Mouse (Mus musculus): ENCODE results near the gene H2-DMb2. TPM values are rescaled to one million over a fixed set of nuclear protein-coding genes. Genes with fewer than 3 reads are reported as not detected.

H2-DMb2 gene
- polyA plus RNA-seq, 1 experiment: 123 TPM

GRCm38 (mm10) chr17:34179913-34180859 is 37.1 kb downstream of the H2-DMb2 start:
- no peak overlapping the region for H3K4me3 ChIP-seq (ENCODE audit: control insufficient read depth, insufficient read depth, low read length)
- H3K27me3 ChIP-seq (ENCODE audit: control insufficient read depth, insufficient read depth, low read length): no peaks in the 10 kb centered on the region
- H3K36me3 ChIP-seq (ENCODE audit: control insufficient read depth, insufficient read depth, low read length): peaks cover 15% of the 10 kb centered on the region
- no peaks in the 10 kb centered on the region for H3K4me1 ChIP-seq (replicated peaks; ENCODE audit: control insufficient read depth, insufficient read depth, low read length)
- no peak for DNase-seq
- TF ChIP-seq CTCF (IDR thresholded peaks at IDR 0.05; ENCODE audit: borderline replicate concordance, control insufficient read depth, extremely low read depth, insufficient read depth, low read length, poor library complexity) (no peak), POLR2A (IDR thresholded peaks at IDR 0.05; ENCODE audit: control insufficient read depth, extremely low read depth, insufficient read depth, low read length, poor library complexity) (no peak)
- 78% methylated on average over 13 of the region's 13 CpGs for WGBS
- H3K27ac ChIP-seq (ENCODE audit: control insufficient read depth, insufficient read depth, low read length): no peak overlapping the region

DNA sequence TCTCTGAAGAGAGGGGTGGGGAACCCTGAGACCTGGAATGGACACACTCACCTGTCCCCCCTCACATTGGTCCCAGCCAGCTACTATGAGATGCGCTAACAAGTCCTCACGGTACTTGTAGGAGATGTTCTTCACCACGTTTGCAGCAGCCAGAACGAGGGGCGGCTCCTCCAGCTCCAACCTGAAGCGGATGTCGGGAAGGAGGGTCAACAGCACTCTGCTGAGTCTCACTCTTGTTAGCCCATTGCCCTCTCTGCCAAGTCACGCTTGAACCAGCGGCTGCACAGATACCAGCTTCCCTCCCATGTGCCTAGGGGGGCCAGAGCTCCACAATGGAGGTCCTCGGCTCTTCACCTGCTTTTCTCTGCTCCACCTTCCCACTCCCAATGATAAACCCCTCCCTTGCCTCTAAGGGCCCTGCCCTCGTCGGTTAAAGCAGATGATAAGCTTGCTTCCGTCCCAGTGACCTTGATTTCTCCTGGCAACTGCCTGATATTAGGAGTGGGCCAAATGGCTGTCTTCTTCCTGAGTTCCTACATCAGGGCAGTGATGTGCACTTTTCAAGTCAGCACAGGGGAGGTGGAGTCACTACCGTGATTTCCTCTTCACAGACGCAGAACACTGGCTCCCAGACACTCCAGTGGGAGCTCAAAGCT is 40.6 kb downstream of the H2-DMb2 start:
- Histone ChIP-seq H3K27me3 (ENCODE audit: control insufficient read depth, insufficient read depth, low read length) (no peaks in the 10 kb centered on the region), H3K36me3 (ENCODE audit: control insufficient read depth, insufficient read depth, low read length) (peaks cover 15% of the 10 kb centered on the region), H3K27ac (ENCODE audit: control insufficient read depth, insufficient read depth, low read length) (no peak overlapping the region), H3K4me3 (ENCODE audit: control insufficient read depth, insufficient read depth, low read length) (no peak overlapping the region), H3K4me1 (replicated peaks; ENCODE audit: control insufficient read depth, insufficient read depth, low read length) (peaks cover 17% of the 10 kb centered on the region)
- no peak for TF ChIP-seq POLR2A (IDR thresholded peaks at IDR 0.05; ENCODE audit: control insufficient read depth, extremely low read depth, insufficient read depth, low read length, poor library complexity)
- TF ChIP-seq CTCF (IDR thresholded peaks at IDR 0.05; ENCODE audit: borderline replicate concordance, control insufficient read depth, extremely low read depth, insufficient read depth, low read length, poor library complexity): no peak
- 96% methylated on average over 15 of the region's 15 CpGs for WGBS
- DNase-seq: no peak

- no peak for DNase-seq
- no peak overlapping the region; the same call in 1 of the 2 replicates for H3K4me3 ChIP-seq (ENCODE audit: control insufficient read depth, insufficient read depth, low read length)
- no peak overlapping the region for H3K27ac ChIP-seq (ENCODE audit: control insufficient read depth, insufficient read depth, low read length)
- H3K4me1 ChIP-seq (replicated peaks; ENCODE audit: control insufficient read depth, insufficient read depth, low read length): peaks cover 31% of the 10 kb centered on the region
- H3K36me3 ChIP-seq (ENCODE audit: control insufficient read depth, insufficient read depth, low read length): peaks cover 18% of the 10 kb centered on the region
- no peak for TF ChIP-seq POLR2A (IDR thresholded peaks at IDR 0.05; ENCODE audit: control insufficient read depth, extremely low read depth, insufficient read depth, low read length, poor library complexity)
- TF ChIP-seq CTCF (IDR thresholded peaks at IDR 0.05; ENCODE audit: borderline replicate concordance, control insufficient read depth, extremely low read depth, insufficient read depth, low read length, poor library complexity): no peak
- no peaks in the 10 kb centered on the region for H3K27me3 ChIP-seq (ENCODE audit: control insufficient read depth, insufficient read depth, low read length)
- WGBS: 83% methylated on average over 9 of the region's 9 CpGs
Observed at GRCm38 (mm10) chr17:34185526-34185925, 42.4 kb downstream of the H2-DMb2 start.

- peaks cover 13% of the 10 kb centered on the region for H3K36me3 ChIP-seq (ENCODE audit: control insufficient read depth, insufficient read depth, low read length)
- H3K27ac ChIP-seq (ENCODE audit: control insufficient read depth, insufficient read depth, low read length): peak overlapping the region; percentile 86
- TF ChIP-seq CTCF (IDR thresholded peaks at IDR 0.05; ENCODE audit: borderline replicate concordance, control insufficient read depth, extremely low read depth, insufficient read depth, low read length, poor library complexity) (no peak), POLR2A (IDR thresholded peaks at IDR 0.05; ENCODE audit: control insufficient read depth, extremely low read depth, insufficient read depth, low read length, poor library complexity) (no peak)
- H3K4me1 ChIP-seq (replicated peaks; ENCODE audit: control insufficient read depth, insufficient read depth, low read length): peaks cover 35% of the 10 kb centered on the region
- H3K4me3 ChIP-seq (ENCODE audit: control insufficient read depth, insufficient read depth, low read length): peak overlapping the region; percentile 62
- under 1% methylated on average over 14 of the region's 14 CpGs for WGBS
- no peaks in the 10 kb centered on the region for H3K27me3 ChIP-seq (ENCODE audit: control insufficient read depth, insufficient read depth, low read length)
- no peak for DNase-seq
Observed at GRCm38 (mm10) chr17:34186885-34187260, 43.8 kb downstream of the H2-DMb2 start.

DNA sequence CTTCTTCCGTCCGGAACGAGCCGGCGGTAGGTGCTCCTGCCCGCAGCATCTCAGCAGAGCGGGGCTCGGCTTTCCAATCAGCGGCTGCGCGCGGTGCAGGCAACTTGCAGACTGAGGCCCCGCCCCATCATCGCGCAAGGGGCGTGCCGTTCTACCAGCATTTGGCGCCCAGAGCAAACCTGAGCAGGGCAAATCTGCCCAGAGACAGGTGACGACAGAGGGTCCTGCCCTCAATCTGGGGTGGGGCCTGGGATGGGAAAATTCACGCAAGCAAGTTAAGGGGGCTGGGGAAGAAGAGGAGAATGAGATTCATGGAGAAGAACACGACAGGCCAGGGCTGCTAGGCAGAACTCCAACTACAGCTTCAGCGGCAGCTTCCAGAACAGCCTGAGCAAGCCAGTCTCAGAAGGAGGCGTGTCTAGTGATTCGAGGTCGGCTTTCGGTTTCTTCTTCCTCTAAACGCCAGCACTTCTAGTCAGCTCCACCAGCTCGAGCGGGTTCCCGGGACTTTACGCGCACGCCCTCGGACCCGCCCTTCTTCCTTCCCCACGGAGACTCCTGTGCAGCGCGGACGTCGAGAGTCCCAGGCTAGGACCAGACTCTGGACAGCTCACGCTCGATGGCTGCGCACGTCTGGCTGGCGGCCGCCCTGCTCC is 44.3 kb downstream of the H2-DMb2 start, which contains the start of the genes Tap1 and Psmb9:
Tap1 (plus strand) TSS at position 293 of the 656 bp plus-strand sequence.
Psmb9 (minus strand) TSS at position 504 of the 656 bp plus-strand sequence.
- TF ChIP-seq POLR2A (IDR thresholded peaks at IDR 0.05; ENCODE audit: control insufficient read depth, extremely low read depth, insufficient read depth, low read length, poor library complexity) (peak; percentile 86), CTCF (IDR thresholded peaks at IDR 0.05; ENCODE audit: borderline replicate concordance, control insufficient read depth, extremely low read depth, insufficient read depth, low read length, poor library complexity) (peak; percentile 46; the same call in 1 of the 2 replicates)
- Histone ChIP-seq H3K36me3 (ENCODE audit: control insufficient read depth, insufficient read depth, low read length) (peaks cover 12% of the 10 kb centered on the region), H3K4me1 (replicated peaks; ENCODE audit: control insufficient read depth, insufficient read depth, low read length) (peaks cover 35% of the 10 kb centered on the region), H3K4me3 (ENCODE audit: control insufficient read depth, insufficient read depth, low read length) (peak within 1 kb of the TSS; percentile 62), H3K27ac (ENCODE audit: control insufficient read depth, insufficient read depth, low read length) (peak within 1 kb of the TSS; percentile 86), H3K27me3 (ENCODE audit: control insufficient read depth, insufficient read depth, low read length) (no peaks in the 10 kb centered on the region)
- DNase-seq: peak; percentile 99
- under 1% methylated on average over 46 of the region's 46 CpGs for WGBS

DNA sequence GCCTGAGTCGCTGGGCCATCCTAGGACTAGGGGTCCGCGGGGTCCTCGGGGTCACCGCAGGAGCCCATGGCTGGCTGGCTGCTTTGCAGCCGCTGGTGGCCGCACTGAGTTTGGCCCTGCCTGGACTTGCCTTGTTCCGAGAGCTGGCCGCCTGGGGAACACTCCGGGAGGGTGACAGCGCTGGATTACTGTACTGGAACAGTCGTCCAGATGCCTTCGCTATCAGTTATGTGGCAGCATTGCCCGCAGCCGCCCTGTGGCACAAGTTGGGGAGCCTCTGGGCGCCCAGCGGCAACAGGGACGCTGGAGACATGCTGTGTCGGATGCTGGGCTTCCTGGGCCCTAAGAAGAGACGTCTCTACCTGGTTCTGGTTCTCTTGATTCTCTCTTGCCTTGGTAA is 44.9 kb downstream of the H2-DMb2 start:
- TF ChIP-seq CTCF (IDR thresholded peaks at IDR 0.05; ENCODE audit: borderline replicate concordance, control insufficient read depth, extremely low read depth, insufficient read depth, low read length, poor library complexity): no peak; the same call in 1 of the 2 replicates
- TF ChIP-seq POLR2A (IDR thresholded peaks at IDR 0.05; ENCODE audit: control insufficient read depth, extremely low read depth, insufficient read depth, low read length, poor library complexity): no peak
- Histone ChIP-seq H3K4me1 (replicated peaks; ENCODE audit: control insufficient read depth, insufficient read depth, low read length) (peaks cover 35% of the 10 kb centered on the region), H3K27me3 (ENCODE audit: control insufficient read depth, insufficient read depth, low read length) (no peaks in the 10 kb centered on the region), H3K27ac (ENCODE audit: control insufficient read depth, insufficient read depth, low read length) (peak overlapping the region; percentile 81), H3K36me3 (ENCODE audit: control insufficient read depth, insufficient read depth, low read length) (peaks cover 15% of the 10 kb centered on the region), H3K4me3 (ENCODE audit: control insufficient read depth, insufficient read depth, low read length) (peak overlapping the region; percentile 62)
- under 1% methylated on average over 20 of the region's 20 CpGs for whole genome bisulfite sequencing
- DNase-seq: no peak

Data from thymus, adult 2 months (tissue).